Mouse (Mus musculus): Measurements from ENCODE around the gene Pick1.
A peak's percentile ranks its signal among the peaks of the same experiment; 100 is the strongest.

The Pick1 gene

DNA sequence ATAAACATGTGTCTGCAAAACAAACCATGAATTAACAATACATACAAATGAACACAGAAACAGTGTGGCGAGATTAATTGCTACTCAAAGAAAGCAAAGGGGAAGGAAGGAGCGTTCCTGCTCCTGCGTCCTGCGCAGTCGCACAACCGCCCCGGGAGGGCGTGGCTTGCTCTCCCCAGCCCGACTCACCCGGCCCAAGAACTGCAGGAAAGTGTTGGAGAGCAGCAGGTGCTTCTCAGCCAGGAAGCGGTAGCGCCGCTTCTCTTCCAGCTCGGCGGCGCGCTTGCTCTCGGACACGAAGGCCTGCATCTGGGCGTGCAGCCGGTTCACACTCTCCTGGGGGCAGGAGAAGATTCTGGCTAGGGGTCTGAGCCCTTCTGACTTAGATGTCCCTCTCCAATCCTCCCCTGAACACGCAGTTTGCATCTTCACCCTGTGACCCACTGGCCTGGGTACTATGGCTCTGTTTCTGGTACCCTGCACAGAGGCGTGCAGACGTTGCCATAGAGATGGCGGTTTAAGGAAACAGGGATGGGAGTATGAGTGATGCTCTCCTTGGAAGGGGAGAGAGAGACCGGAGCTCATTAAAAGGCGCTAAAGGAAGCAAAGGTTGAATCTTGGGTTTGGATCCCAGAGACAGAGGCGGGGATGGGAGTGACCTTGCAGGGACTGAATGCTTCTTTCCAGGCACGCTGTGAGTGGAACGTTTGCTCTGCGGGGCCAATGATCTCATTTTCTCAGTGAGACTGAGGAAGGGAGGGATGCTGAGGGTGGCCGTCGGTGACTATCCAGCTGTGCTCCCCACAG, 41.5 kb downstream of the Pick1 start:
- DNase-seq (ENCODE audit: low spot score in 2 of 2), result peak; percentile 57 to 68

DNA sequence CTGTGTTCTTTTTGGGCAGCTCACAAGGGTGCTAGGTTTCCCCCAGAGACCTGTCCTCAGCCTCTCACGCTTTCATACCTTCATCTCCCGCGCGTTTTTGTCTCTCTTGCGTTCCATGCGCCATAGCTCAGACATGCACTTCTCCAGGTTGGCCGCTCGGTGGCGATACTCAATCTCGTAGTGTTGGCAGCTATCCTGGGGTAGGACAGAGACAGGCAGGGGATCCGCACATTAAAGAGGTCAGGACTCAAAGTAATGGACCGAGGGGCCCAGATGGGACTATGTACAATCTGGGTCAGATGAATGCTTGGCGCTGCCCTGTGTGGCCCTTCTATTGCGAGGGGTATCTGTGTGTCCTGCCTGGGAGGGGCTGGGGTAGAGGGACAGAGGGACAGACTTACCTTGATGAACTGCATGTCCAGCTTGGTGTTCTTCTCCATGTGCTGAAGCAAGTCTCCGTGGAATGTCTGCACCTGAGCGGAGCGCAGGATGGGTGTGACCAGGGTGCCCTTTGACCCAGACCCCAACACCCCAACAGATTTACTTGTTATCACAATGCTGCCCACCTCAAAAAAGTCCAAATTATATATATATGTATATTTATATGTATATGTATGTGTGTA, 42.3 kb downstream of the Pick1 start:
- no peak for DNase-seq (ENCODE audit: low spot score in 2 of 2)

DNA sequence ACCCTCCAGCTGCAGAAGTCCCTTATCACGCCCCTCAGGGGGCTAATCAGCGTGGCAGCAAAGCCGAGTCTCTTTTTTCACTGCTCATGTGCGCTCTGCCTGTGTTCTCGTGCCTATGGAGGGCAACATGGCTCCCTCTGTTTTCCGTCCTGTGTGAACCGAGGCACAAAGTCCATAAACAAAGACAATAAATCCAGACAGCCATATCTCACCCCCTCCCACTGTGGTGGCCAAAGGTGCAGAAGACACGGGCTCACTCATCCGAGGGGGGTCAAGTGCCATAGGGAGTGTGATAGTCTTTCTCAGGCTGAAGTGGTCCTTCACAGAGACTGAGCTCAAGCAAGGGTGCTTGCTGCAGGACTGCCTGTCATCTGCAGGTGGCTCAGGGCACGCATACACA, 44.0 kb downstream of the Pick1 start:
- no peak for DNase-seq (ENCODE audit: low spot score in 2 of 2)

DNA sequence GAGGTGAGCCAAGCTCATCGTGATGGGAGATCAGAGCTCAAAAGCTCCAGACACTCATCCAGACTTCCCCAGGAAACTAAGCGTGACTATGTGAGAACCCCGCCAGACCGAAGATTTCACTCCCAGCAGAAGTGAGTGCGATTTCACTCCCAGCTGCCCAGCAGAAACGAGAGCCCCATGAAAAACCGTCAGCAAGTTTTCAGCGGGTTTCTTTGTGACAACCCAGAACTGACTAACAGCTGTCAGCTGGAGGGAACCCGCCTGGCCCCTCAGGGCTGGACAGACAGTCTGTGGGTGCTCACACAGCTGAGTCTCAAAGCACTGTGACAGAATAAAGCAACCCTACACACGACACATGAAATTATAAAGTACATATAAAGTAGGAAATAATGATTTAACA, 48.8 kb downstream of the Pick1 start:
- DNase-seq (ENCODE audit: low spot score in 2 of 2), result no peak

DNA sequence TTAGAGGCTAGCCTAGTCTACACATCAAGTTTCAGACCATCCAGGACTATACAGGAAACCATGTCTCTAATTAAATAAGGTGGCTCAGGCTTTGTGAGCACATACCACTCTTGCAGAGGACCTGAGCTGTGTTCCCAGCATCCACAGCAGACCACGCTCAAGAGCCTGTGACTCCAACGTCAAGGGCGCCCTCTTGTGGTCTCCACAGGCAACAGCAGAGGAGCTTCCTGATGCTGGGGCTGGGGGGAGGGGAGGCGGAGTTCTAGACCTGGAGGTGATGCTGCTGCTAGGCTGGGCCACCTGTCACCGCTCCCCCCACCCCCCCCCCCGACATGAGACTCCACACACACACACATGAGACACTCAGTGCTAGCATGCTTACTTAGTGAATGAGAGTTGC, 51.2 kb downstream of the Pick1 start:
- DNase-seq (ENCODE audit: low spot score in 2 of 2), result no peak

DNA sequence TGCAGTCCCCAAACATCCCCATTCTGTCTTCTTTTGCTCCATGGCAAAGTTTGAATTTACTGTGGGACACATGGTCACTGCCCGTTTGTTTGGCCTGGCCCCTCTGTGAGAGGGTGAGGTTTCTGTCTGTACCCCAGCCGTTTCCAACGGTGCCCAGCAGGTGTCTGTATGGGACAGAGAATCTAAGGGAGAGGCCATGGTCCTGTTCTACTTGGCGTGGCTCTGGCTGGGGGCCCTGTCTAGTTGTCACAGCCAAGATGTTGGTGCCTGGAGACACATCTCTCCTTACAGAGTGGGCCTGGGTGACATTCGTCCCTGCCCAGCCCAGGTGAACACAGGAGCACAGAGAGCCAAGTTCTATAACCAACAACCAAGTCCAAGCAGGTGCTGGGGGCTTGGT, 51.9 kb downstream of the Pick1 start:
- DNase-seq (ENCODE audit: low spot score in 2 of 2), result no peak

DNA sequence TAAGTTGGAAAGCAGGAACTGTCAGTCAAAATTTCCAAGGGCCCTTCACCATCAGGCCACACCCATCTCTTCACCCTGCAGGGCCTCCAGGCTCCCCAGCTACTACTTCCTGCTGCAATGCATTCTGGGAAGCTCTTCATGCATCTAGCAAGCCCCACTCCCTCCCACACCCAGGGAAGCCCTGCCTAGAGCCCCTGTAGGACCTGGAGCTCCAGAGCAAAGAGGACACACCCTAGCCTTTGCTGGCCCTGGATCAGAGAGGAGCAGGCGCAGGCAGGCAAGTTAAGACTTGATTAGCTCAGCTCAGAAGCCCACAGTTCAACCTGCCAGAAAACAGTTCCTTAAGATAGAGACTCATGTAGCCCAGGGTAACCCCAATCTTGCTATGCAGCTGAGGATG, 52.4 kb downstream of the Pick1 start:
- no peak for DNase-seq (ENCODE audit: low spot score in 2 of 2)

DNA sequence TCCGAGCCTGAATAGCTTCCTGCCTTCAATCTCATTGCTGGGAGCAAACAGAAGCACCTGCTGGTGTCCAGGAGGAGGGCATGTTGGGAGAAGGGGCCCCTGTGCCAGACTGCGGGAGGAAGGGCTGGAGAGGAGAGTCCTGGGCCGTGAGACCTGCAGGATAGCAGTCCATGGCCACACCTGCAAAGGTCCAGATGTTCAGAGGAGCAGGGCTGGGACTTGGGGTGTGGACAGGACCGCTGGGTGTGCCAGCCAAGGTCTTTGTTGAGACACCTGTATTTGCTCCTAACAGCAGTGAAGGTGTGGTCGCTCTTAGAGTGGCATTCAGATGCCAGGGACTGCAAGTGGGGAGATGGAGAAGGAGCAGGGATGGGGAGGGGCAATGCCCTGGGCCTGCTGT, 53.5 kb downstream of the Pick1 start:
- DNase-seq (ENCODE audit: low spot score in 2 of 2), result no peak

DNA sequence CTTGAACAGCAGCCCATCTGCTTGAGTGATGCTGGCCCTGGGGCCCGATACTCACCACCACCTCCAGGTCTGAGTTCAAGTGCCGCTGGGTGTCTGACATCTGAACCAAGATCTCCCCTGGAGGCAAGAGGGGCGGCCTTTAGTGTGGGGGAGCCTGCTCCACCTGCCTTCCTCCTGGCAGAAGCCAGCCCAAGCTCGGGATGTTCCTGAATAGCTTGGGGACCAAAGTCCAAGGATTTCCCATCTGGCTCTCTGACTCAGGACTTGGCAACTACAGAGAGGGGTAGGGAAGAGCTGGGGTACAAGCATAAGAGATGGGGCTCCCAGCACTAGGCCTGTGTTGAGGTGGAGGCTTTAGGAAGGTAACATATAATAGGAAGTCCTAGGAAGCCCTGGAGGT, 54.4 kb downstream of the Pick1 start:
- DNase-seq (ENCODE audit: low spot score in 2 of 2), result no peak

DNA sequence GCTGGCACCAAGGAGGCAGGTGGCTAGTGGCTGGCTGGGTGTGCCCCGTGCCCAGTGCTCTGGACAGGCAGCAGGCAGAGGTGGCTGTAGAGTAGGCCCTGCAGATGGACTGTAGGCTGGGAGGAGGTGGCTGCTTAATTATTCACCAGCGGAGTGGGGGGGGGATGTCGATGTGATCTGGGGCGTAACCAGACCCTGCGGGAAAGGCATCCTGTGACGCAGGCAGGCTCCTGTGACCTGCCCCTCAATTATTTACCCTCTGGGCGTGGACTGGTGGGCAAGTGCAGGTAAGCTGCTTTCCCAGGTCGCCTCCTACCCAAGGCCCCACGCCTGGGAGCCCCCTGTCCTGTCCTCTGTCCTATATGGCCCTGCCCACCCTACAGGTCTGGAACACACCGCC, 56.4 kb downstream of the Pick1 start, which contains the start of gene Baiap2l2:
Baiap2l2 (minus strand) TSS at position 139 of the 400 bp plus-strand sequence.
- DNase-seq (ENCODE audit: low spot score in 2 of 2), result no peak

DNA sequence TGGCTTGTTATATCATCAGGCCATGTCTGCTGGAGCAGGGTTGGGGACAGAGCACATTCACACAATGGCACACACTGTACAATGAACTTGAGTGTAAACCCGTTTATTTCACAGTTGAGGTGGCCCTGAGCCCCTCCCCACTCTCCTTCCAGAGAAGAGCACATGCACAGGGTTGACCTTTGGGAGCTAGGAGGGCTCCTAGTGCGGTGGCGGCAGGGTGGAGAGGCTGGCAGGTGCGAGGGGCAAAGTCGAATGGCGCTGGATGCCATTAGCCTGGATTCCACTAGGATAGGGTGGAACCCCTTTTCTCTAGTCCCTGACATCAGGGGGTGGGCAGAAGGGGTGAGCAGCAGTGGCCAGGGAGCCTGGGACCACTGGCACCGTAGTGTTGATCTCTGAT, 57.2 kb downstream of the Pick1 start:
- no peak for DNase-seq (ENCODE audit: low spot score in 2 of 2)

DNA sequence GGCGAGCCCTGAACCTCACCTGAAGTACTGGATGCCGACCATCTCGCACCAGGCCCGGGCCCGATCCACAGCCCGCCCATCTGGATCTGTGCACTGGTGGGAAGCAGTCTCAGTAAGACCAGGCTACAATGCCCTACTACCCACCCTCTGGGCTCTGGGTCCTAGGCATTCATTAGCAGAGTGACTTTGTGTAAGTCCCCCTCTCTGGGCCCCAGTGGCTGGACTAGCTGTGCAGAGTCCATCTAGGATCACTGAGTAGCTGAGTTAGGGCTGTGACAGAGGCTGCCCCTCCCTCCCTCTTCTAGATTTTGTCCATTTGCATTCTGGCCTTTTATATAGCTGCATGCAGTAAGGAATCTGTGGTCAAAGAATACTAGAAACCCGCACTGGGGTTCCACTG, 58.1 kb downstream of the Pick1 start:
- DNase-seq (ENCODE audit: low spot score in 2 of 2), result no peak

DNA sequence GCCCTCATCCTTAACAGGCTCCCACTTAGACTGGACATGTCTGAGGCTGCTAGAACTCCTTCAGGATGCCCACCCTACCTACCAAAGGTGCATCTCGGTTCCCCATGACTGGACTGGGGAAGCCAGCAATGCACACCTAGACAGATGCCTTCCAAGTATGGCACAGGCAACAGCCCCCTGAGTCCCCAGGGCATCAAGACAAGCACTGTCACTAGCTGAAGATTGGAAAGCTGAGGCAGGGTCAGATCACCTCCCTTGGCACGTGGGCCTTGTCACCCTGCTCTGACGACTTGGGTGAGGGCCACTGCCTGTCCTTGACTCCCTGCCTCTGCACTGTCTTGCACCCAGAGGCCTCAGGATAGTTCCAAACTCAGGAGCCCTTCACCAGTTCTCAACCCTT, 59.4 kb downstream of the Pick1 start:
- no peak for DNase-seq (ENCODE audit: low spot score in 2 of 2)

DNA sequence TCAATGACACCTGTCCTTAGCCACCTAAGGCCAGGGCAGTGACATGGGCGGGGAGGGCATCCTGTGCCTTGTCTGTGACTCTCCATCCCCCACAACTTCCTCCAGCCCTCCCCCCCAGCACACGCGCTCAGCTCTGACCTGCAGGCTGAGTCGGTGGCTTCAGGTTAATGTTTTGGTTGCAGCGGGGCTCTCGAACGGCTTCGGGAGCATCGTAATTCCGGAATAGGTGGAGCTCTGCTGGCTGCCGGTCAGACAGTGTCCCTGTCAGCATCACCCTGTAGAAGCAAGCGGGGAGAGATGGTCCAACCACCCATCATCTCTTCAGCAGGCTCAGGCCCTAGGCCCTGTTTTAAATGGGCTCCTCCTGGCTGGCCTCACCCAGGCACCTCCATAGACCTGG, 60.5 kb downstream of the Pick1 start:
- no peak for DNase-seq (ENCODE audit: low spot score in 2 of 2)

DNA sequence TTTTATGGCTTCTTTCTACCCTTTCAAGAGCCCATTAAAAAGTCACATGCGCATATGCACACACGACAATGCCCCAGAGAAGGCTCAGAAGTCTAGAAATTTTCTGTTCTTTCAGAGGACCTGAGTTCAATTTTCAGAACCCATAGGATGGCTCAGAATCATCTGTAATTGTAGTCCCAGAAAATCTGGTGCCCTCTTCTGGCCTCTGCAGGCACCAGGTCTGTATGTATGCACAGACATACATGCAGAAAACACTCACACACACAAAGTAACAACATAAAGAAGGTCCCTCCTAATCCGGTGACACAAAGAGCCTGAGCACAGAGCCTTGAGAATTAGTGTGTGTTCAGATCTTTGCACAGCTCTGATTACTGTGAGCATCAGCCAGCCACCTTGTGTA, 61.4 kb downstream of the Pick1 start:
- DNase-seq (ENCODE audit: low spot score in 2 of 2), result no peak

DNA sequence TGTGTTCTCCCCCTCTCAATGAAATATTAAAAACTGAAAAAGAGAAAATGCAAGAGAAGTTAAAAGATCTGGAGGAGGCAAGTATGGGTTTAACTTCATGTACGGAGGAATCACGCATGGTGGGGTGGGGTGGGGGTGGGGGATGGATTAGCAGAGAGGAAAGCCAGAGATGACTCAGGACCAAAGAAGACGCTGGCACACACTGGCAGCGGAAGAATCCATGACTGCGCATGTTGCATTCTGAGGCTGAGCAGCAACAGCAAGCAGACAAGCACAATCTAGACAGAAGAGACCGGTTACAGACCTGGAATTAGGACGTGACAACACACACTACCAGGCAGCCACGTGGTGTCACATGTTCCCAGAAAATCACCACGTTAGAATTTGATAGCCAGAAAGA, 63.8 kb downstream of the Pick1 start:
- DNase-seq (ENCODE audit: low spot score in 2 of 2), result no peak

DNA sequence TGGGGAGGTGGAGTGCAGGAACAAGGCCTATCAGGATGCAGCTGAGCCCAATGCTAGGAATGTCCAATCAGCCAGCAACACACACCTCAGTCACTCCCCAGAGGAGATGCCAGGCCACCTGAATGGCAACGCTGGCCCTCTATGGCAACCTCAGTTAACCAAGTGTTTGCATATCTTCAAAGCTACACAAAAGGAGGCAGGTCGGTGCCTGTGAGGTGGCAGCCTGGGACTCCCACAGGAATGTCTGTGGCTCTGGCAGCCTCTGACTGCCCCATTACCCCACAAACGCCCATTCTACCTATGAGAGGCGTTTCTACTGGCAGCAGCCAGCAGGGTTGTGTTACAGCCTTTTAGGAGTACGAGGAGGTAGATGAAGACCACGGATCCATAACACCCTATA, 69.6 kb downstream of the Pick1 start:
- DNase-seq (ENCODE audit: low spot score in 2 of 2), result peak; percentile 41 to 76
